Mouse (Mus musculus) MEL (cell line): ENCODE data around the gene Pak6. TPM values are rescaled to one million over a fixed set of nuclear protein-coding genes. Genes with fewer than 3 reads are reported as not detected.

Experiments used
- DNase-seq: peaks from one replicate; pipeline ENCODE4 v3.0.0; 2011; ENCODE audit warnings: low read depth, low spot score
- H3K27ac ChIP-seq: 2 replicates; pipeline ENCODE4 v1.5.1; 2012; ENCODE audit warnings: low read depth, mild to moderate bottlenecking, control low read depth, low read length, moderate library complexity; ENCODE audit not compliant: control insufficient read depth
- H3K27me3 ChIP-seq, 2 experiments: fragments of 150-350 bp in 1 of 2; sonication (generic) in 1 of 2; 2 replicates each; pipeline ENCODE4 v1.6.1; 2012; ENCODE audit warnings: low read length in 2 of 2, mild to moderate bottlenecking in 2 of 2, improper control_type of control experiment in 1 of 2, moderate library complexity in 1 of 2; ENCODE audit not compliant: insufficient read depth in 2 of 2, control insufficient read depth in 1 of 2
- H3K36me3 ChIP-seq, 2 experiments: 2 replicates each; pipeline ENCODE4 v1.6.1; 2012 to 2014; ENCODE audit warnings: low read length in 2 of 2, improper control_type of control experiment in 1 of 2, inconsistent platforms in 1 of 2, mild to moderate bottlenecking in 1 of 2; ENCODE audit not compliant: insufficient read depth in 2 of 2, control insufficient read depth in 1 of 2
- H3K4me1 ChIP-seq, 2 experiments: fragments of 150-350 bp in 1 of 2; sonication (generic) in 1 of 2; 2 replicates each; pipeline ENCODE4 v1.6.1; 2012; ENCODE audit warnings: low read length in 2 of 2, improper control_type of control experiment in 1 of 2, mild to moderate bottlenecking in 1 of 2; ENCODE audit not compliant: insufficient read depth in 2 of 2, control insufficient read depth in 1 of 2
- H3K4me3 ChIP-seq, 2 experiments: fragments of 150-350 bp in 1 of 2; sonication (generic) in 1 of 2; 2 replicates each; pipeline ENCODE4 v1.5.1; 2012; ENCODE audit warnings: low read depth in 2 of 2, low read length in 2 of 2, mild to moderate bottlenecking in 2 of 2, moderate library complexity in 2 of 2, control low read depth in 1 of 2, improper control_type of control experiment in 1 of 2; ENCODE audit not compliant: control insufficient read depth in 1 of 2, insufficient read depth in 1 of 2
- H3K79me2 ChIP-seq: 2 replicates; pipeline ENCODE4 v1.6.1; 2012; ENCODE audit warnings: mild to moderate bottlenecking, low read length, moderate library complexity; ENCODE audit not compliant: control insufficient read depth, poor library complexity, insufficient read depth
- H3K9ac ChIP-seq: 2 replicates; pipeline ENCODE4 v1.6.1; 2012; ENCODE audit warnings: low read depth, mild to moderate bottlenecking, control low read depth, low read length, moderate library complexity; ENCODE audit not compliant: control insufficient read depth, poor library complexity, severe bottlenecking
- H3K9me3 ChIP-seq: fragments of 150-350 bp; sonication (generic); replicated peaks from 2 replicates; pipeline ENCODE4 v1.6.1; 2012; ENCODE audit warnings: mild to moderate bottlenecking, low read length, improper control_type of control experiment, moderate library complexity; ENCODE audit not compliant: insufficient read depth
- BHLHE40 ChIP-seq: IDR thresholded peaks from 2 replicates; pipeline ENCODE4 v1.6.1; 2012; ENCODE audit warnings: low read depth, mild to moderate bottlenecking, inconsistent platforms, low read length, improper control_type of control experiment, borderline replicate concordance
- CHD1 ChIP-seq: IDR thresholded peaks from 2 replicates; pipeline ENCODE4 v1.6.1; 2012; ENCODE audit warnings: low read depth, mild to moderate bottlenecking, inconsistent platforms, low read length, improper control_type of control experiment
- CTCF ChIP-seq, 3 experiments: IDR thresholded peaks in 2 of 3; conservative IDR thresholded peaks in 1 of 3; 2 replicates each; pipeline ENCODE4 v1.5.1; 2011 to 2012; ENCODE audit warnings: low read length in 3 of 3, low read depth in 2 of 3, mild to moderate bottlenecking in 2 of 3, improper control_type of control experiment in 1 of 3, inconsistent platforms in 1 of 3, mixed read lengths in 1 of 3, moderate library complexity in 1 of 3; ENCODE audit not compliant: control insufficient read depth in 1 of 3, insufficient read depth in 1 of 3, poor library complexity in 1 of 3, severe bottlenecking in 1 of 3
- E2F4 ChIP-seq: IDR thresholded peaks from 2 replicates; pipeline ENCODE4 v1.6.1; 2011; ENCODE audit warnings: low read depth, low read length, improper control_type of control experiment, borderline replicate concordance
- HCFC1 ChIP-seq: IDR thresholded peaks from 2 replicates; pipeline ENCODE4 v1.6.1; 2012; ENCODE audit warnings: low read depth, mild to moderate bottlenecking, inconsistent platforms, low read length, improper control_type of control experiment, moderate library complexity
- JUND ChIP-seq: IDR thresholded peaks from 2 replicates; pipeline ENCODE4 v1.6.1; 2011; ENCODE audit warnings: low read depth, mild to moderate bottlenecking, improper control_type of control experiment, low read length
- MAX ChIP-seq: IDR thresholded peaks from 2 replicates; pipeline ENCODE4 v1.6.1; 2011; ENCODE audit warnings: low read length, improper control_type of control experiment
- MAZ ChIP-seq: IDR thresholded peaks from 2 replicates; pipeline ENCODE4 v1.6.1; 2012; ENCODE audit warnings: low read depth, mild to moderate bottlenecking, inconsistent platforms, low read length, improper control_type of control experiment
- MYC ChIP-seq: IDR thresholded peaks from 2 replicates; pipeline ENCODE4 v1.6.1; 2011; ENCODE audit warnings: low read depth, mild to moderate bottlenecking, low read length, improper control_type of control experiment, moderate library complexity
- POLR2A ChIP-seq, 2 experiments: IDR thresholded peaks; 2 replicates each; pipeline ENCODE4 v1.6.1; 2011 to 2012; ENCODE audit warnings: low read length in 2 of 2, mild to moderate bottlenecking in 2 of 2, control low read depth in 1 of 2, improper control_type of control experiment in 1 of 2, low read depth in 1 of 2, moderate library complexity in 1 of 2; ENCODE audit not compliant: control insufficient read depth in 1 of 2, insufficient read depth in 1 of 2, poor library complexity in 1 of 2
- POLR2AphosphoS2 ChIP-seq: IDR thresholded peaks from 2 replicates; pipeline ENCODE4 v1.6.1; 2011; ENCODE audit warnings: low read length, improper control_type of control experiment
- RCOR1 ChIP-seq: IDR thresholded peaks from 2 replicates; pipeline ENCODE4 v1.6.1; 2012; ENCODE audit warnings: low read depth, mild to moderate bottlenecking, inconsistent platforms, low read length, improper control_type of control experiment
- SMC3 ChIP-seq: IDR thresholded peaks from 2 replicates; pipeline ENCODE4 v1.6.1; 2011; ENCODE audit warnings: low read depth, low read length, improper control_type of control experiment
- TBP ChIP-seq: IDR thresholded peaks from 2 replicates; pipeline ENCODE4 v1.8.0; 2011; ENCODE audit warnings: low read depth, low read length, improper control_type of control experiment
- TCF12 ChIP-seq: IDR thresholded peaks from 2 replicates; pipeline ENCODE4 v1.6.1; 2014; ENCODE audit warnings: low read depth, mild to moderate bottlenecking, inconsistent platforms, low read length, improper control_type of control experiment, moderate library complexity
- UBTF ChIP-seq: IDR thresholded peaks from 2 replicates; pipeline ENCODE4 v1.6.1; 2012; ENCODE audit warnings: low read depth, mild to moderate bottlenecking, inconsistent platforms, low read length, improper control_type of control experiment, moderate library complexity, borderline replicate concordance; ENCODE audit not compliant: insufficient read depth
- USF1 ChIP-seq: IDR thresholded peaks from 2 replicates; pipeline ENCODE4 v1.6.1; 2014; ENCODE audit warnings: low read depth, mild to moderate bottlenecking, inconsistent platforms, low read length, improper control_type of control experiment, moderate library complexity
- ZC3H11A ChIP-seq: IDR thresholded peaks from 2 replicates; pipeline ENCODE4 v1.6.1; 2012; ENCODE audit warnings: low read depth, mild to moderate bottlenecking, inconsistent platforms, low read length, improper control_type of control experiment
- ZKSCAN1 ChIP-seq: IDR thresholded peaks from 2 replicates; pipeline ENCODE4 v1.6.1; 2012; ENCODE audit warnings: low read depth, mild to moderate bottlenecking, inconsistent platforms, low read length, improper control_type of control experiment, moderate library complexity
- ZNF384 ChIP-seq: IDR thresholded peaks from 2 replicates; pipeline ENCODE4 v1.6.1; 2012; ENCODE audit warnings: low read depth, mild to moderate bottlenecking, inconsistent platforms, low read length, improper control_type of control experiment
- polyA plus RNA-seq, 2 experiments: library from polyadenylated mRNA; stranded (reverse) in 1 of 2; unstranded in 1 of 2; fragments of >175 nt in 1 of 2; fragments of >200 nt in 1 of 2; gene quantifications; 2 replicates each; pipeline versions ENCODE4 v1.2.1 to v1.2.4; 2012; ENCODE audit warnings: low replicate concordance in 2 of 2, low read depth in 1 of 2; ENCODE audit not compliant: insufficient read length in 2 of 2, insufficient read depth in 1 of 2, missing spikeins in 1 of 2
- total RNA-seq: library from RNA; depleted of rRNA; stranded (reverse); fragments of 300-350 nt; gene quantifications from 2 replicates; pipeline ENCODE4 v1.2.3, GENCODE M21; 2012

The Pak6 gene
- total and polyA plus RNA-seq, 3 experiments: 25.4 to 25.9 TPM; not detected in 1

GRCm38 (mm10) chr2:118713631-118714030 is 50.5 kb downstream of the Pak6 start:
- Histone ChIP-seq H3K27me3 (no peaks in the 10 kb centered on the region), H3K4me1 (no peaks in the 10 kb centered on the region; a peak in 1 of 4 replicates), H3K27ac (no peak overlapping the region), H3K36me3 (no peaks in the 10 kb centered on the region), H3K79me2 (no peaks in the 10 kb centered on the region), H3K4me3 (no peak overlapping the region), H3K9me3 (no peaks in the 10 kb centered on the region), H3K9ac (no peak overlapping the region)
- TF ChIP-seq BHLHE40 (no peak), POLR2AphosphoS2 (no peak), JUND (no peak), MAZ (no peak), ZKSCAN1 (no peak), TBP (no peak), CHD1 (no peak), MYC (no peak)
- no peak for DNase-seq

GRCm38 (mm10) chr2:118714230-118714629 is 51.1 kb downstream of the Pak6 start:
- Histone ChIP-seq H3K27ac (no peak overlapping the region), H3K9me3 (no peaks in the 10 kb centered on the region), H3K36me3 (no peaks in the 10 kb centered on the region), H3K4me1 (no peaks in the 10 kb centered on the region; a peak in 1 of 4 replicates), H3K9ac (no peak overlapping the region), H3K79me2 (no peaks in the 10 kb centered on the region), H3K4me3 (no peak overlapping the region), H3K27me3 (no peaks in the 10 kb centered on the region)
- DNase-seq: no peak
- no peak for TF ChIP-seq E2F4
- TF ChIP-seq POLR2A (IDR thresholded peaks at IDR 0.05; ENCODE audit: control insufficient read depth in 1 of 2, insufficient read depth in 1 of 2, low read depth in 1 of 2, low read length in 2 of 2, poor library complexity in 1 of 2): no peak
- TF ChIP-seq HCFC1: no peak
- TF ChIP-seq RCOR1: no peak
- no peak for TF ChIP-seq ZC3H11A
- no peak for TF ChIP-seq POLR2AphosphoS2
- no peak for TF ChIP-seq USF1
- no peak for TF ChIP-seq MAX
- no peak for TF ChIP-seq CTCF (IDR thresholded peaks at IDR 0.05 in 2 of 3, conservative IDR thresholded peaks at IDR 0.05 in 1 of 3; ENCODE audit: control insufficient read depth in 1 of 3, insufficient read depth in 1 of 3, low read depth in 2 of 3, low read length in 3 of 3, poor library complexity in 1 of 3, severe bottlenecking in 1 of 3)
- no peak for TF ChIP-seq ZNF384

- TF ChIP-seq TCF12 (no peak), CTCF (IDR thresholded peaks at IDR 0.05 in 2 of 3, conservative IDR thresholded peaks at IDR 0.05 in 1 of 3; ENCODE audit: control insufficient read depth in 1 of 3, insufficient read depth in 1 of 3, low read depth in 2 of 3, low read length in 3 of 3, poor library complexity in 1 of 3, severe bottlenecking in 1 of 3) (no peak), UBTF (no peak), SMC3 (no peak)
- no peaks in the 10 kb centered on the region; a peak in 1 of 4 replicates for H3K4me1 ChIP-seq
Measured at GRCm38 (mm10) chr2:118716677-118717076, 53.6 kb downstream of the Pak6 start.

More at GRCm38 (mm10) chr2:118716677-118717076, 53.6 kb downstream of the Pak6 start:
- Histone ChIP-seq H3K4me3 (no peak overlapping the region), H3K36me3 (no peaks in the 10 kb centered on the region), H3K79me2 (no peaks in the 10 kb centered on the region), H3K27ac (no peak overlapping the region), H3K9ac (no peak overlapping the region), H3K27me3 (no peaks in the 10 kb centered on the region), H3K9me3 (no peaks in the 10 kb centered on the region)
- no peak for DNase-seq
